Mouse (Mus musculus) ES-E14 (cell line): ENCODE data around the gene Ebf1.

Source experiments
- HCFC1 ChIP-seq: IDR thresholded peaks from 2 replicates; pipeline ENCODE4 v1.6.1; 2012; ENCODE audit warnings: low read length, inconsistent platforms, borderline replicate concordance; ENCODE audit not compliant: insufficient read depth
- ZC3H11A ChIP-seq: IDR thresholded peaks from 2 replicates; pipeline ENCODE4 v1.6.1; 2012; ENCODE audit warnings: low read depth, mild to moderate bottlenecking, inconsistent platforms, low read length, borderline replicate concordance
- ZNF384 ChIP-seq: IDR thresholded peaks from 2 replicates; pipeline ENCODE4 v1.6.1; 2012; ENCODE audit warnings: low read depth, low read length, inconsistent platforms

GRCm38 (mm10) chr11:44663609-44664141 lies 46.6 kb downstream of the Ebf1 start:
- TF ChIP-seq HCFC1 (no peak), ZC3H11A (no peak), ZNF384 (no peak)
